Mouse (Mus musculus): ENCODE measurements at regions not wholly inside any gene's neighbourhood (a gene's known extent, or its start where the extent isn't known, plus 50 kb on each side); places are given as distances from the start of the nearest gene placed in this dataset.
A peak's percentile ranks its signal among the peaks of the same experiment; 100 is the strongest.

- Histone ChIP-seq H3K4me1 (ENCODE audit: control insufficient read depth in 1 of 2, insufficient read depth in 2 of 2, low read length in 2 of 2) (no peaks in the 10 kb centered on the region; a peak in 1 of 4 replicates), H3K79me2 (ENCODE audit: control insufficient read depth, insufficient read depth, low read length, poor library complexity) (no peaks in the 10 kb centered on the region), H3K27me3 (ENCODE audit: control insufficient read depth in 1 of 2, insufficient read depth in 2 of 2, low read length in 2 of 2) (no peaks in the 10 kb centered on the region), H3K36me3 (ENCODE audit: control insufficient read depth in 1 of 2, insufficient read depth in 2 of 2, low read length in 2 of 2) (no peaks in the 10 kb centered on the region), H3K27ac (ENCODE audit: control insufficient read depth, low read depth, low read length) (no peak overlapping the region), H3K9ac (ENCODE audit: control insufficient read depth, low read depth, low read length, poor library complexity, severe bottlenecking) (no peak overlapping the region), H3K4me3 (ENCODE audit: control insufficient read depth in 1 of 2, insufficient read depth in 1 of 2, low read depth in 2 of 2, low read length in 2 of 2) (no peak overlapping the region), H3K9me3 (replicated peaks; ENCODE audit: insufficient read depth, low read length) (no peaks in the 10 kb centered on the region)
- DNase-seq (ENCODE audit: low read depth, low spot score): no peak
- TF ChIP-seq NELFE (IDR thresholded peaks at IDR 0.05; ENCODE audit: low read depth, low read length) (no peak), E2F4 (IDR thresholded peaks at IDR 0.05; ENCODE audit: borderline replicate concordance, low read depth, low read length) (no peak), ZMIZ1 (IDR thresholded peaks at IDR 0.05; ENCODE audit: low read depth, low read length) (no peak), EP300 (IDR thresholded peaks at IDR 0.05; ENCODE audit: low read depth in 1 of 2, low read length in 2 of 2) (no peak), NRF1 (IDR thresholded peaks at IDR 0.05; ENCODE audit: insufficient read depth, low read depth, low read length, poor library complexity, severe bottlenecking) (no peak), CTCF (IDR thresholded peaks at IDR 0.05 in 2 of 3, conservative IDR thresholded peaks at IDR 0.05 in 1 of 3; ENCODE audit: control insufficient read depth in 1 of 3, insufficient read depth in 1 of 3, low read depth in 2 of 3, low read length in 3 of 3, poor library complexity in 1 of 3, severe bottlenecking in 1 of 3) (no peak), HCFC1 (IDR thresholded peaks at IDR 0.05; ENCODE audit: low read depth, low read length) (no peak), MAFK (IDR thresholded peaks at IDR 0.05; ENCODE audit: borderline replicate concordance, low read depth, low read length) (no peak), UBTF (IDR thresholded peaks at IDR 0.05; ENCODE audit: borderline replicate concordance, insufficient read depth, low read depth, low read length) (no peak), MXI1 (IDR thresholded peaks at IDR 0.05; ENCODE audit: low read depth, low read length) (no peak), ELF1 (IDR thresholded peaks at IDR 0.05; ENCODE audit: low read depth, low read length) (no peak), ZC3H11A (IDR thresholded peaks at IDR 0.05; ENCODE audit: low read depth, low read length) (no peak), GATA1 (IDR thresholded peaks at IDR 0.05; ENCODE audit: low read depth, low read length) (no peak), MEF2A (IDR thresholded peaks at IDR 0.05; ENCODE audit: extremely low read depth, insufficient replicate concordance, low read depth, low read length, poor library complexity, severe bottlenecking) (no peak), TAL1 (IDR thresholded peaks at IDR 0.05; ENCODE audit: low read length) (no peak), JUND (IDR thresholded peaks at IDR 0.05; ENCODE audit: low read depth, low read length) (no peak)
Observed at GRCm38 (mm10) chr1:149448516-149448915, 512.6 kb downstream of the Pla2g4a start.

GRCm38 (mm10) chr1:149411009-149411408 is 550.1 kb downstream of the Pla2g4a start:
- no peaks in the 10 kb centered on the region for H3K9me3 ChIP-seq (replicated peaks; ENCODE audit: insufficient read depth, low read length)
- H3K4me3 ChIP-seq (ENCODE audit: control insufficient read depth in 1 of 2, insufficient read depth in 1 of 2, low read depth in 2 of 2, low read length in 2 of 2): no peak overlapping the region
- peak; percentile 71 for DNase-seq (ENCODE audit: low read depth, low spot score)
- H3K27me3 ChIP-seq (ENCODE audit: control insufficient read depth in 1 of 2, insufficient read depth in 2 of 2, low read length in 2 of 2): no peaks in the 10 kb centered on the region
- no peak overlapping the region for H3K9ac ChIP-seq (ENCODE audit: control insufficient read depth, low read depth, low read length, poor library complexity, severe bottlenecking)
- H3K27ac ChIP-seq (ENCODE audit: control insufficient read depth, low read depth, low read length): no peak overlapping the region
- no peak for TF ChIP-seq NRF1 (IDR thresholded peaks at IDR 0.05; ENCODE audit: insufficient read depth, low read depth, low read length, poor library complexity, severe bottlenecking)
- 0 out of 2 replicates have a peak, but pooled peaks have one; percentile 17 for TF ChIP-seq TCF12 (IDR thresholded peaks at IDR 0.05; ENCODE audit: low read depth, low read length)
- TF ChIP-seq GATA1 (IDR thresholded peaks at IDR 0.05; ENCODE audit: low read depth, low read length): peak; percentile 80
- TF ChIP-seq EP300 (IDR thresholded peaks at IDR 0.05; ENCODE audit: low read depth in 1 of 2, low read length in 2 of 2): peak; percentile 58 to 74
- no peak for TF ChIP-seq HCFC1 (IDR thresholded peaks at IDR 0.05; ENCODE audit: low read depth, low read length)
- no peak for TF ChIP-seq ZC3H11A (IDR thresholded peaks at IDR 0.05; ENCODE audit: low read depth, low read length)
- no peaks in the 10 kb centered on the region for H3K79me2 ChIP-seq (ENCODE audit: control insufficient read depth, insufficient read depth, low read length, poor library complexity)
- H3K4me1 ChIP-seq (ENCODE audit: control insufficient read depth in 1 of 2, insufficient read depth in 2 of 2, low read length in 2 of 2): 0 out of 4 replicates have a peak, but pooled peaks cover 0 to 4% of the 10 kb centered on the region in 2 experiments
- H3K36me3 ChIP-seq (ENCODE audit: control insufficient read depth in 1 of 2, insufficient read depth in 2 of 2, low read length in 2 of 2): peaks cover 0 to 13% of the 10 kb centered on the region in 2 experiments; a peak in 2 of 4 replicates
